Mouse (Mus musculus) neural tube, embryonic 13.5 days (tissue): ENCODE data around the gene Papss1. TPM values are rescaled to one million over a fixed set of nuclear protein-coding genes. Genes with fewer than 3 reads are reported as not detected.

Experiments
- ATAC-seq: fragments of 200-750 bp; cut with Nextera tagmentation; 2 replicates; pipeline ENCODE4 v1.8.0; 2017; ENCODE audit warnings: low read depth, mild to moderate bottlenecking, moderate TSS enrichment, moderate library complexity
- H3K27ac ChIP-seq: fragments of 300-500 bp; sonication (generic); replicated peaks from 2 replicates; pipeline ENCODE4 v1.5.1; 2015; ENCODE audit warnings: moderate library complexity, mild to moderate bottlenecking, inconsistent platforms
- H3K27me3 ChIP-seq: fragments of 300-500 bp; sonication (generic); 2 replicates; pipeline ENCODE4 v1.6.1; 2015; ENCODE audit warnings: mild to moderate bottlenecking, inconsistent platforms
- H3K36me3 ChIP-seq: fragments of 300-500 bp; sonication (generic); 2 replicates; pipeline ENCODE4 v1.6.1; 2015; ENCODE audit warnings: mild to moderate bottlenecking, inconsistent platforms
- H3K4me1 ChIP-seq: fragments of 300-500 bp; sonication (generic); replicated peaks from 2 replicates; pipeline ENCODE4 v1.6.1; 2015; ENCODE audit warnings: inconsistent platforms
- H3K4me2 ChIP-seq: fragments of 300-500 bp; sonication (generic); 2 replicates; pipeline ENCODE4 v1.6.1; 2015; ENCODE audit warnings: inconsistent platforms, mild to moderate bottlenecking, moderate library complexity
- H3K4me3 ChIP-seq: fragments of 300-500 bp; sonication (generic); 2 replicates; pipeline ENCODE4 v1.5.1; 2015; ENCODE audit warnings: mild to moderate bottlenecking, inconsistent platforms
- H3K9ac ChIP-seq: fragments of 300-500 bp; sonication (generic); 2 replicates; pipeline ENCODE4 v1.6.1; 2015; ENCODE audit warnings: moderate library complexity, mild to moderate bottlenecking, inconsistent platforms
- H3K9me3 ChIP-seq: fragments of 300-500 bp; sonication (generic); 2 replicates; pipeline ENCODE4 v1.6.1; 2016; ENCODE audit warnings: inconsistent platforms
- WGBS: fragments of 180-500 bp; shearing (Covaris S2); methylation state at CpG from one replicate; pipeline ENCODE4 v1.1.7; 2015; 5-methylcytosine and 5-hydroxymethylcytosine counted together
- polyA plus RNA-seq: library from polyadenylated mRNA; unstranded; fragments of >200 nt; fragmentation: Nextera tagmentation; extraction: Ambion mirVana; gene quantifications from 2 replicates; pipeline ENCODE4 v1.2.1, GENCODE M21; 2015

Papss1 gene
- polyA plus RNA-seq, 1 experiment from 2014 or later: 115 TPM

GRCm38 (mm10) chr3:131642681-131643292, 78.2 kb downstream of the Papss1 start:
- no peak overlapping the region for H3K27ac ChIP-seq
- no peak overlapping the region for H3K9ac ChIP-seq
- no peak for ATAC-seq
- H3K4me3 ChIP-seq: no peak overlapping the region
- no peak overlapping the region for H3K4me2 ChIP-seq
- peaks cover 11% of the 10 kb centered on the region for H3K4me1 ChIP-seq
- no peaks in the 10 kb centered on the region for H3K27me3 ChIP-seq
- WGBS: 89% methylated on average over 20 of the region's 20 CpGs
- no peaks in the 10 kb centered on the region for H3K9me3 ChIP-seq
- H3K36me3 ChIP-seq: peaks cover 14% of the 10 kb centered on the region

GRCm38 (mm10) chr3:131645203-131645602, 80.6 kb downstream of the Papss1 start:
- no peak overlapping the region for H3K4me2 ChIP-seq
- H3K27ac ChIP-seq: no peak overlapping the region
- no peaks in the 10 kb centered on the region for H3K9me3 ChIP-seq
- no peak overlapping the region for H3K4me3 ChIP-seq
- no peak overlapping the region for H3K9ac ChIP-seq
- peaks cover 14% of the 10 kb centered on the region for H3K36me3 ChIP-seq
- H3K27me3 ChIP-seq: no peaks in the 10 kb centered on the region
- 90% methylated on average over 5 of the region's 5 CpGs for WGBS
- H3K4me1 ChIP-seq: no peaks in the 10 kb centered on the region
- ATAC-seq: no peak

- 87% methylated on average over 3 of the region's 3 CpGs for WGBS
- H3K4me1 ChIP-seq: no peaks in the 10 kb centered on the region
- no peaks in the 10 kb centered on the region for H3K36me3 ChIP-seq
- no peak overlapping the region for H3K4me2 ChIP-seq
- H3K27me3 ChIP-seq: no peaks in the 10 kb centered on the region
- no peak overlapping the region for H3K4me3 ChIP-seq
- H3K27ac ChIP-seq: no peak overlapping the region
- no peaks in the 10 kb centered on the region for H3K9me3 ChIP-seq
- ATAC-seq: no peak
- no peak overlapping the region for H3K9ac ChIP-seq
Observed at GRCm38 (mm10) chr3:131654366-131654765, 89.8 kb downstream of the Papss1 start.

GRCm38 (mm10) chr3:131656032-131656431, 91.5 kb downstream of the Papss1 start:
- Histone ChIP-seq H3K27me3 (no peaks in the 10 kb centered on the region), H3K9me3 (no peaks in the 10 kb centered on the region), H3K4me1 (no peaks in the 10 kb centered on the region), H3K36me3 (no peaks in the 10 kb centered on the region), H3K4me3 (no peak overlapping the region), H3K4me2 (no peak overlapping the region), H3K27ac (no peak overlapping the region), H3K9ac (no peak overlapping the region)
- ATAC-seq: no peak
- 68% methylated on average over 6 of the region's 6 CpGs for WGBS

- Histone ChIP-seq H3K4me2 (no peak overlapping the region), H3K36me3 (no peaks in the 10 kb centered on the region), H3K4me3 (no peak overlapping the region), H3K9me3 (no peaks in the 10 kb centered on the region), H3K27ac (no peak overlapping the region), H3K27me3 (no peaks in the 10 kb centered on the region), H3K4me1 (no peaks in the 10 kb centered on the region), H3K9ac (no peak overlapping the region)
- no peak for ATAC-seq
Observed at GRCm38 (mm10) chr3:131660126-131660525, 95.6 kb downstream of the Papss1 start.

GRCm38 (mm10) chr3:131660629-131661028, 96.1 kb downstream of the Papss1 start:
- Histone ChIP-seq H3K4me1 (no peaks in the 10 kb centered on the region), H3K36me3 (no peaks in the 10 kb centered on the region), H3K9me3 (no peaks in the 10 kb centered on the region), H3K9ac (no peak overlapping the region), H3K27me3 (no peaks in the 10 kb centered on the region), H3K27ac (no peak overlapping the region), H3K4me3 (no peak overlapping the region), H3K4me2 (no peak overlapping the region)
- no peak for ATAC-seq
- 81% methylated on average over 4 of the region's 4 CpGs for WGBS

- no peaks in the 10 kb centered on the region for H3K9me3 ChIP-seq
- H3K4me2 ChIP-seq: no peak overlapping the region
- no peak for ATAC-seq
- no peak overlapping the region for H3K27ac ChIP-seq
- H3K4me1 ChIP-seq: no peaks in the 10 kb centered on the region
- 78% methylated on average over 5 of the region's 5 CpGs for WGBS
- H3K27me3 ChIP-seq: no peaks in the 10 kb centered on the region
- no peak overlapping the region for H3K9ac ChIP-seq
- H3K4me3 ChIP-seq: no peak overlapping the region
- H3K36me3 ChIP-seq: no peaks in the 10 kb centered on the region
Observed at GRCm38 (mm10) chr3:131662589-131663148, 98.1 kb downstream of the Papss1 start.

- H3K4me2 ChIP-seq: no peak overlapping the region
- H3K4me1 ChIP-seq: no peaks in the 10 kb centered on the region
- H3K27ac ChIP-seq: no peak overlapping the region
- H3K9ac ChIP-seq: no peak overlapping the region
- no peaks in the 10 kb centered on the region for H3K9me3 ChIP-seq
- no peak overlapping the region for H3K4me3 ChIP-seq
- H3K27me3 ChIP-seq: no peaks in the 10 kb centered on the region
- no peaks in the 10 kb centered on the region for H3K36me3 ChIP-seq
- no peak for ATAC-seq
- WGBS: 95% methylated on average over 1 of the region's 1 CpGs
Observed at GRCm38 (mm10) chr3:131669910-131670309, 105.3 kb downstream of the Papss1 start.

GRCm38 (mm10) chr3:131686106-131686505, 121.5 kb downstream of the Papss1 start:
- H3K4me3 ChIP-seq: no peak overlapping the region
- H3K9me3 ChIP-seq: no peaks in the 10 kb centered on the region
- H3K9ac ChIP-seq: no peak overlapping the region
- no peak overlapping the region for H3K27ac ChIP-seq
- H3K27me3 ChIP-seq: no peaks in the 10 kb centered on the region
- WGBS: 85% methylated on average over 12 of the region's 12 CpGs
- H3K36me3 ChIP-seq: no peaks in the 10 kb centered on the region
- H3K4me2 ChIP-seq: no peak overlapping the region
- ATAC-seq: no peak
- H3K4me1 ChIP-seq: no peaks in the 10 kb centered on the region

- Histone ChIP-seq H3K9ac (no peak overlapping the region), H3K4me3 (no peak overlapping the region), H3K9me3 (no peaks in the 10 kb centered on the region), H3K27me3 (no peaks in the 10 kb centered on the region), H3K4me2 (no peak overlapping the region), H3K36me3 (no peaks in the 10 kb centered on the region), H3K4me1 (no peaks in the 10 kb centered on the region), H3K27ac (no peak overlapping the region)
- ATAC-seq: no peak
- WGBS: 87% methylated on average over 11 of the region's 11 CpGs
Observed at GRCm38 (mm10) chr3:131689949-131690348, 125.4 kb downstream of the Papss1 start.

GRCm38 (mm10) chr3:131690543-131690942, 126.0 kb downstream of the Papss1 start:
- WGBS: 91% methylated on average over 7 of the region's 7 CpGs
- Histone ChIP-seq H3K27me3 (no peaks in the 10 kb centered on the region), H3K4me1 (no peaks in the 10 kb centered on the region), H3K9me3 (no peaks in the 10 kb centered on the region), H3K4me2 (no peak overlapping the region), H3K9ac (no peak overlapping the region), H3K36me3 (no peaks in the 10 kb centered on the region), H3K27ac (no peak overlapping the region), H3K4me3 (no peak overlapping the region)
- no peak for ATAC-seq

GRCm38 (mm10) chr3:131691202-131691601, 126.6 kb downstream of the Papss1 start:
- Histone ChIP-seq H3K4me2 (no peak overlapping the region), H3K9ac (no peak overlapping the region), H3K4me3 (no peak overlapping the region), H3K36me3 (no peaks in the 10 kb centered on the region), H3K9me3 (no peaks in the 10 kb centered on the region), H3K27ac (no peak overlapping the region), H3K4me1 (no peaks in the 10 kb centered on the region), H3K27me3 (no peaks in the 10 kb centered on the region)
- 90% methylated on average over 3 of the region's 3 CpGs for WGBS
- ATAC-seq: no peak
